Mouse (Mus musculus) intestine, embryonic 14.5 days (tissue): Measurements from ENCODE around the gene Tada1. TPM values are rescaled to one million over a fixed set of nuclear protein-coding genes. Genes with fewer than 3 reads are reported as not detected.

Source experiments
- ATAC-seq: fragments of 200-750 bp; cut with Nextera tagmentation; replicated peaks from 2 replicates; pipeline ENCODE4 v1.8.0; 2017; ENCODE audit warnings: low read depth, moderate number of reproducible peaks, moderate TSS enrichment, moderate library complexity; ENCODE audit not compliant: low FRiP score, low TSS enrichment
- DNase-seq: peaks from one replicate; pipeline ENCODE4 v3.0.0-alpha.2; 2018; ENCODE audit warnings: low spot score
- H3K27ac ChIP-seq: fragments of 300-500 bp; sonication (generic); 2 replicates; pipeline ENCODE4 v1.5.1; 2014; ENCODE audit warnings: low read depth, mild to moderate bottlenecking, control low read depth
- H3K27me3 ChIP-seq: fragments of 300-500 bp; sonication (generic); replicated peaks from 2 replicates; pipeline ENCODE4 v1.6.1; 2014; ENCODE audit warnings: low read length, control low read depth; ENCODE audit not compliant: control insufficient read depth, insufficient read depth
- H3K36me3 ChIP-seq: fragments of 300-500 bp; sonication (generic); 2 replicates; pipeline ENCODE4 v1.6.1; 2014; ENCODE audit warnings: low read length, control low read depth; ENCODE audit not compliant: control insufficient read depth, insufficient read depth
- H3K4me1 ChIP-seq: fragments of 300-500 bp; sonication (generic); replicated peaks from 2 replicates; pipeline ENCODE4 v1.6.1; 2014; ENCODE audit warnings: low read length, control low read depth, mixed read lengths; ENCODE audit not compliant: control insufficient read depth, insufficient read depth
- H3K4me2 ChIP-seq: fragments of 300-500 bp; sonication (generic); 2 replicates; pipeline ENCODE4 v1.6.1; 2014; ENCODE audit warnings: low read length
- H3K4me3 ChIP-seq: fragments of 300-500 bp; sonication (generic); 2 replicates; pipeline ENCODE4 v1.5.1; 2014; ENCODE audit warnings: low read depth, low read length, control low read depth, mixed read lengths
- H3K9ac ChIP-seq: fragments of 300-500 bp; sonication (generic); 2 replicates; pipeline ENCODE4 v1.6.1; 2014; ENCODE audit warnings: mild to moderate bottlenecking, low read length
- H3K9me3 ChIP-seq: fragments of 300-500 bp; sonication (generic); 2 replicates; pipeline ENCODE4 v1.6.1; 2016; ENCODE audit warnings: low read length, control low read depth; ENCODE audit not compliant: control insufficient read depth
- WGBS: fragments of 180-500 bp; shearing (Covaris S2); extraction: QIAGEN DNeasy Blood & Tissue Kit; methylation state at CpG from one replicate; pipeline ENCODE4 v1.1.7; 2014; 5-methylcytosine and 5-hydroxymethylcytosine counted together
- polyA plus RNA-seq: library from polyadenylated mRNA; unstranded; fragments of >200 nt; fragmentation: Nextera tagmentation; extraction: Ambion mirVana; gene quantifications from 2 replicates; pipeline ENCODE4 v1.2.1, GENCODE M21; 2014

The Tada1 gene
- polyA plus RNA-seq, 1 experiment from 2014 or later: 46.2 TPM

GRCm38 (mm10) chr1:166349341-166349740 lies 29.6 kb upstream of the Tada1 start:
- no peak overlapping the region for H3K4me2 ChIP-seq
- H3K27ac ChIP-seq: no peak overlapping the region
- H3K36me3 ChIP-seq: no peaks in the 10 kb centered on the region
- no peaks in the 10 kb centered on the region for H3K9me3 ChIP-seq
- no peaks in the 10 kb centered on the region for H3K4me1 ChIP-seq
- no peak for ATAC-seq
- WGBS: 76% methylated on average over 3 of the region's 3 CpGs
- no peak for DNase-seq
- H3K27me3 ChIP-seq: no peaks in the 10 kb centered on the region
- H3K9ac ChIP-seq: no peak overlapping the region
- H3K4me3 ChIP-seq: no peak overlapping the region

GRCm38 (mm10) chr1:166349751-166350150 lies 29.1 kb upstream of the Tada1 start:
- Histone ChIP-seq H3K36me3 (no peaks in the 10 kb centered on the region), H3K4me3 (no peak overlapping the region), H3K4me1 (no peaks in the 10 kb centered on the region), H3K4me2 (no peak overlapping the region), H3K9me3 (no peaks in the 10 kb centered on the region), H3K9ac (no peak overlapping the region), H3K27me3 (no peaks in the 10 kb centered on the region), H3K27ac (no peak overlapping the region)
- 81% methylated on average over 11 of the region's 11 CpGs for WGBS
- no peak for ATAC-seq
- no peak for DNase-seq

- Histone ChIP-seq H3K4me2 (no peak overlapping the region), H3K27me3 (no peaks in the 10 kb centered on the region), H3K9me3 (no peaks in the 10 kb centered on the region), H3K27ac (no peak overlapping the region), H3K4me1 (no peaks in the 10 kb centered on the region), H3K36me3 (no peaks in the 10 kb centered on the region), H3K4me3 (no peak overlapping the region), H3K9ac (no peak overlapping the region)
- 26% methylated on average over 14 of the region's 14 CpGs for WGBS
- DNase-seq (peak; percentile 92), ATAC-seq (peak; percentile 88)
Observed at GRCm38 (mm10) chr1:166360157-166360855, 18.6 kb upstream of the Tada1 start.

- H3K27ac ChIP-seq: no peak overlapping the region
- no peaks in the 10 kb centered on the region for H3K27me3 ChIP-seq
- H3K4me2 ChIP-seq: no peak overlapping the region
- H3K4me3 ChIP-seq: no peak overlapping the region
- H3K9me3 ChIP-seq: no peaks in the 10 kb centered on the region
- H3K9ac ChIP-seq: no peak overlapping the region
- DNase-seq: no peak
- ATAC-seq: no peak
- H3K36me3 ChIP-seq: no peaks in the 10 kb centered on the region
- 68% methylated on average over 5 of the region's 5 CpGs for WGBS
- H3K4me1 ChIP-seq: no peaks in the 10 kb centered on the region
Observed at GRCm38 (mm10) chr1:166360896-166361295, 18.0 kb upstream of the Tada1 start.

GRCm38 (mm10) chr1:166361842-166362241 lies 17.1 kb upstream of the Tada1 start:
- Histone ChIP-seq H3K4me1 (no peaks in the 10 kb centered on the region), H3K4me3 (no peak overlapping the region), H3K27me3 (no peaks in the 10 kb centered on the region), H3K36me3 (no peaks in the 10 kb centered on the region), H3K27ac (no peak overlapping the region), H3K9ac (no peak overlapping the region), H3K4me2 (no peak overlapping the region), H3K9me3 (no peaks in the 10 kb centered on the region)
- 62% methylated on average over 3 of the region's 3 CpGs for WGBS
- DNase-seq: no peak
- ATAC-seq: no peak

- H3K27ac ChIP-seq: no peak overlapping the region
- DNase-seq (no peak), ATAC-seq (no peak)
- H3K36me3 ChIP-seq: no peaks in the 10 kb centered on the region
- no peak overlapping the region for H3K4me3 ChIP-seq
- no peaks in the 10 kb centered on the region for H3K27me3 ChIP-seq
- 50% methylated on average over 3 of the region's 3 CpGs for WGBS
- no peak overlapping the region for H3K4me2 ChIP-seq
- no peaks in the 10 kb centered on the region for H3K9me3 ChIP-seq
- no peaks in the 10 kb centered on the region for H3K4me1 ChIP-seq
- no peak overlapping the region for H3K9ac ChIP-seq
Observed at GRCm38 (mm10) chr1:166362659-166363058, 16.2 kb upstream of the Tada1 start.

GRCm38 (mm10) chr1:166363122-166363521 lies 15.8 kb upstream of the Tada1 start:
- Histone ChIP-seq H3K9ac (no peak overlapping the region), H3K9me3 (no peaks in the 10 kb centered on the region), H3K4me1 (no peaks in the 10 kb centered on the region), H3K27ac (no peak overlapping the region), H3K4me2 (no peak overlapping the region), H3K4me3 (no peak overlapping the region), H3K27me3 (no peaks in the 10 kb centered on the region), H3K36me3 (no peaks in the 10 kb centered on the region)
- DNase-seq (no peak), ATAC-seq (no peak)

- ATAC-seq: no peak
- H3K4me3 ChIP-seq: no peak overlapping the region
- no peaks in the 10 kb centered on the region for H3K27me3 ChIP-seq
- H3K27ac ChIP-seq: no peak overlapping the region
- H3K9me3 ChIP-seq: no peaks in the 10 kb centered on the region
- no peaks in the 10 kb centered on the region for H3K36me3 ChIP-seq
- no peak overlapping the region for H3K9ac ChIP-seq
- DNase-seq: peak; percentile 6
- WGBS: 79% methylated on average over 6 of the region's 6 CpGs
- H3K4me2 ChIP-seq: no peak overlapping the region
- peaks cover 18% of the 10 kb centered on the region for H3K4me1 ChIP-seq
Observed at GRCm38 (mm10) chr1:166377171-166377570, 1.7 kb upstream of the Tada1 start.

GRCm38 (mm10) chr1:166378431-166379012 lies 375 bp upstream of the Tada1 start:
- Histone ChIP-seq H3K36me3 (peaks cover 6% of the 10 kb centered on the region), H3K9me3 (no peaks in the 10 kb centered on the region), H3K27me3 (no peaks in the 10 kb centered on the region), H3K4me3 (peak overlapping the region; percentile 91), H3K4me1 (peaks cover 18% of the 10 kb centered on the region), H3K27ac (peak overlapping the region; percentile 55; the same call in 1 of the 2 replicates), H3K9ac (peak overlapping the region; percentile 49), H3K4me2 (peak overlapping the region; percentile 43)
- DNase-seq (no peak), ATAC-seq (no peak)
- WGBS: 4% methylated on average over 21 of the region's 21 CpGs
